Mouse (Mus musculus) ES-Bruce4 (cell line): ENCODE data around the gene Aff3.

ENCODE experiments used
- CTCF ChIP-seq: IDR thresholded peaks from one replicate; pipeline ENCODE4 v1.8.1; 2011; ENCODE audit warnings: low read depth, low read length
- EP300 ChIP-seq: IDR thresholded peaks from 2 replicates; pipeline ENCODE4 v1.6.1; 2011; ENCODE audit warnings: low read depth, low read length; ENCODE audit not compliant: insufficient read depth
- POLR2A ChIP-seq: IDR thresholded peaks from one replicate; pipeline ENCODE4 v1.8.1; 2011; ENCODE audit warnings: low read length; ENCODE audit not compliant: insufficient read depth

- TF ChIP-seq CTCF (no peak), POLR2A (no peak), EP300 (no peak)
Observed at GRCm38 (mm10) chr1:38547685-38548084, 117.1 kb downstream of the Aff3 start.
